Mouse (Mus musculus): ENCODE results near the gene Alpk3. TPM values are rescaled to one million over a fixed set of nuclear protein-coding genes. Genes with fewer than 3 reads are reported as not detected.

Alpk3 gene
- 0.38 and 0.58 TPM in 2 replicates for polyA plus RNA-seq (2012; ENCODE audit: low replicate concordance)

GRCm38 (mm10) chr7:81057471-81057870 is at the start of gene Alpk3:
TSS of gene Alpk3 (plus strand) at chr7:81057600.

GRCm38 (mm10) chr7:81114555-81114954 is 57.2 kb downstream of the Alpk3 start, which contains the start of gene Slc28a1:
TSS of gene Slc28a1 (plus strand) at chr7:81114799.

Other genes starting within 250 kb of the Alpk3 start
- gene Iqgap1, start 231.6 kb upstream of the Alpk3 start, polyA plus RNA-seq (2012; ENCODE audit: low replicate concordance) = 29.6 and 55.1 TPM in 2 replicates
- gene Zscan2, start 196.7 kb upstream of the Alpk3 start, polyA plus RNA-seq (2012; ENCODE audit: low replicate concordance) = 13.5 and 15.7 TPM in 2 replicates
- 5.1 and 11.7 TPM in 2 replicates for gene Wdr73, start 156.3 kb upstream of the Alpk3 start, polyA plus RNA-seq (2012; ENCODE audit: low replicate concordance)
- gene Nmb, start 152.5 kb upstream of the Alpk3 start, polyA plus RNA-seq (2012; ENCODE audit: low replicate concordance) = 11.9 and 12.8 TPM in 2 replicates
- 3.5 and 8.6 TPM in 2 replicates for gene Sec11a, start 109.8 kb upstream of the Alpk3 start, polyA plus RNA-seq (2012; ENCODE audit: low replicate concordance)
- 39.9 and 78.6 TPM in 2 replicates for gene Zfp592, start 63.9 kb upstream of the Alpk3 start, polyA plus RNA-seq (2012; ENCODE audit: low replicate concordance)
- gene Slc28a1, start 57.2 kb downstream of the Alpk3 start, polyA plus RNA-seq (2012; ENCODE audit: low replicate concordance) = not detected in 2 replicates
- gene Pde8a, start 156.0 kb downstream of the Alpk3 start, polyA plus RNA-seq (2012; ENCODE audit: low replicate concordance) = 2.5 and 7.6 TPM in 2 replicates

Measured in hematopoietic multipotent progenitor cell, adult 10-12 weeks (in vitro differentiated cells).